Mouse (Mus musculus) limb, embryonic 11.5 days (tissue): ENCODE results near the gene Gm12184. TPM values are rescaled to one million over a fixed set of nuclear protein-coding genes. Genes with fewer than 3 reads are reported as not detected.
"Not testable (repeated sequence)": the region's sequence is repeated elsewhere in the genome, so short reads cannot be mapped to it uniquely, and the experiment has no call there.

Source experiments
- ATAC-seq: fragments of 200-750 bp; cut with Nextera tagmentation; 2 replicates; pipeline ENCODE4 v1.8.0; 2017; ENCODE audit warnings: low read depth; ENCODE audit not compliant: insufficient number of reproducible peaks, low FRiP score, low TSS enrichment
- DNase-seq: peaks from one replicate; pipeline ENCODE4 v3.0.0-alpha.2; 2015; ENCODE audit warnings: low spot score
- H3K27ac ChIP-seq: fragments of 300-500 bp; sonication (generic); replicated peaks from 2 replicates; pipeline ENCODE4 v1.5.1; 2014; ENCODE audit warnings: low read depth, mild to moderate bottlenecking, low read length
- H3K27me3 ChIP-seq: fragments of 300-500 bp; sonication (generic); 2 replicates; pipeline ENCODE4 v1.6.1; 2014; ENCODE audit warnings: mild to moderate bottlenecking, low read length, mixed read lengths; ENCODE audit not compliant: control insufficient read depth, insufficient read depth
- H3K36me3 ChIP-seq: fragments of 300-500 bp; sonication (generic); 2 replicates; pipeline ENCODE4 v1.6.1; 2014; ENCODE audit warnings: mild to moderate bottlenecking, low read length, moderate library complexity, mixed read lengths; ENCODE audit not compliant: control insufficient read depth, insufficient read depth
- H3K4me1 ChIP-seq: fragments of 300-500 bp; sonication (generic); 2 replicates; pipeline ENCODE4 v1.6.1; 2014; ENCODE audit warnings: low read length, mixed read lengths; ENCODE audit not compliant: control insufficient read depth, insufficient read depth
- H3K4me2 ChIP-seq: fragments of 300-500 bp; sonication (generic); 2 replicates; pipeline ENCODE4 v1.6.1; 2014; ENCODE audit warnings: low read depth, mild to moderate bottlenecking, moderate library complexity; ENCODE audit not compliant: severe bottlenecking
- H3K4me3 ChIP-seq: fragments of 300-500 bp; sonication (generic); 2 replicates; pipeline ENCODE4 v1.5.1; 2014; ENCODE audit warnings: low read depth, low read length
- H3K9ac ChIP-seq: fragments of 300-500 bp; sonication (generic); 2 replicates; pipeline ENCODE4 v1.6.1; 2014; ENCODE audit warnings: mild to moderate bottlenecking, low read length
- H3K9me3 ChIP-seq: fragments of 300-500 bp; sonication (generic); 2 replicates; pipeline ENCODE4 v1.6.1; 2016; ENCODE audit warnings: low read length; ENCODE audit not compliant: control insufficient read depth
- WGBS: fragments of 180-500 bp; shearing (Covaris S2); extraction: QIAGEN DNeasy Blood & Tissue Kit; methylation state at CpG from one replicate; pipeline ENCODE4 v1.1.7; 2014; 5-methylcytosine and 5-hydroxymethylcytosine counted together
- polyA plus RNA-seq: library from polyadenylated mRNA; unstranded; fragments of >200 nt; fragmentation: Nextera tagmentation; extraction: Ambion mirVana; gene quantifications from 2 replicates; pipeline ENCODE4 v1.2.1, GENCODE M21; 2014

Gene Gm12184
- polyA plus RNA-seq, 1 experiment from 2014 or later, result 9.4 TPM

GRCm38 (mm10) chr11:48822768-48823512 is 3.5 kb downstream of the Gm12184 start:
- 36% methylated on average over 14 of the region's 14 CpGs for WGBS

GRCm38 (mm10) chr11:48821299-48821698 is 5.2 kb downstream of the Gm12184 start:
- not testable (repeated sequence) for H3K36me3 ChIP-seq, H3K9ac ChIP-seq, H3K9me3 ChIP-seq, H3K4me2 ChIP-seq, H3K4me3 ChIP-seq, H3K4me1 ChIP-seq, ATAC-seq, H3K27ac ChIP-seq, DNase-seq, H3K27me3 ChIP-seq
- 80% methylated on average over 14 of the region's 14 CpGs for WGBS

More at GRCm38 (mm10) chr11:48822768-48823512, 3.5 kb downstream of the Gm12184 start:
- Histone ChIP-seq H3K9ac (no peak overlapping the region), H3K4me3 (peak overlapping the region; percentile 27), H3K9me3 (no peaks in the 10 kb centered on the region), H3K27me3 (0 out of 2 replicates have a peak, but pooled peaks cover 4% of the 10 kb centered on the region), H3K36me3 (no peaks in the 10 kb centered on the region), H3K27ac (no peak overlapping the region), H3K4me1 (no peaks in the 10 kb centered on the region), H3K4me2 (peak overlapping the region; percentile 42)
- DNase-seq (no peak), ATAC-seq (no peak)

GRCm38 (mm10) chr11:48820308-48820674 is 6.2 kb downstream of the Gm12184 start:
- no peak overlapping the region for H3K27ac ChIP-seq
- no peaks in the 10 kb centered on the region for H3K36me3 ChIP-seq
- H3K9me3 ChIP-seq, result no peaks in the 10 kb centered on the region
- H3K4me2 ChIP-seq, result no peak overlapping the region
- 0 out of 2 replicates have a peak, but pooled peaks cover 4% of the 10 kb centered on the region for H3K27me3 ChIP-seq
- no peak overlapping the region for H3K4me3 ChIP-seq
- no peak overlapping the region for H3K9ac ChIP-seq
- DNase-seq (no peak), ATAC-seq (no peak)
- H3K4me1 ChIP-seq, result 0 out of 2 replicates have a peak, but pooled peaks cover 2% of the 10 kb centered on the region

- Histone ChIP-seq H3K27ac (no peak overlapping the region), H3K9ac (no peak overlapping the region), H3K4me2 (no peak overlapping the region), H3K9me3 (no peaks in the 10 kb centered on the region), H3K4me1 (0 out of 2 replicates have a peak, but pooled peaks cover 3% of the 10 kb centered on the region), H3K27me3 (0 out of 2 replicates have a peak, but pooled peaks cover 3% of the 10 kb centered on the region), H3K4me3 (no peak overlapping the region), H3K36me3 (no peaks in the 10 kb centered on the region)
- WGBS, result 82% methylated on average over 7 of the region's 7 CpGs
- ATAC-seq, result no peak
- DNase-seq, result no peak
Observed at GRCm38 (mm10) chr11:48819614-48820307, 6.7 kb downstream of the Gm12184 start.

- H3K4me2 ChIP-seq, result peak overlapping the region; percentile 76
- H3K4me1 ChIP-seq, result 0 out of 2 replicates have a peak, but pooled peaks cover 3% of the 10 kb centered on the region
- H3K9ac ChIP-seq, result no peak overlapping the region; the same call in 1 of the 2 replicates
- WGBS, result under 1% methylated on average over 16 of the region's 16 CpGs
- H3K27ac ChIP-seq, result no peak overlapping the region
- H3K9me3 ChIP-seq, result no peaks in the 10 kb centered on the region
- no peaks in the 10 kb centered on the region for H3K27me3 ChIP-seq
- no peaks in the 10 kb centered on the region for H3K36me3 ChIP-seq
- H3K4me3 ChIP-seq, result peak overlapping the region; percentile 66
- DNase-seq (peak; percentile 94), ATAC-seq (no peak)
Observed at GRCm38 (mm10) chr11:48818346-48818745, 8.1 kb downstream of the Gm12184 start.

GRCm38 (mm10) chr11:48817794-48818193 is 8.7 kb downstream of the Gm12184 start:
- H3K9ac ChIP-seq, result no peak overlapping the region; the same call in 1 of the 2 replicates
- DNase-seq (no peak), ATAC-seq (no peak)
- peaks cover 4% of the 10 kb centered on the region; the same call in 1 of the 2 replicates for H3K36me3 ChIP-seq
- H3K27ac ChIP-seq, result no peak overlapping the region
- peak overlapping the region; percentile 66 for H3K4me3 ChIP-seq
- no peaks in the 10 kb centered on the region for H3K9me3 ChIP-seq
- H3K4me2 ChIP-seq, result peak overlapping the region; percentile 76
- H3K4me1 ChIP-seq, result 0 out of 2 replicates have a peak, but pooled peaks cover 3% of the 10 kb centered on the region
- 10% methylated on average over 9 of the region's 9 CpGs for WGBS
- H3K27me3 ChIP-seq, result no peaks in the 10 kb centered on the region

- under 1% methylated on average over 63 of the region's 77 CpGs for WGBS
- Histone ChIP-seq H3K4me1 (0 out of 2 replicates have a peak, but pooled peaks cover 3% of the 10 kb centered on the region), H3K4me2 (peak within 1 kb of the TSS; percentile 76), H3K27me3 (no peaks in the 10 kb centered on the region), H3K4me3 (peak within 1 kb of the TSS; percentile 66), H3K9me3 (no peaks in the 10 kb centered on the region), H3K9ac (peak within 1 kb of the TSS; percentile 76), H3K27ac (peak within 1 kb of the TSS; percentile 83; the same call in 1 of the 2 replicates), H3K36me3 (peaks cover 4% of the 10 kb centered on the region; the same call in 1 of the 2 replicates)
- DNase-seq, result peak; percentile 99
- ATAC-seq, result peak; percentile 96
Observed at GRCm38 (mm10) chr11:48816800-48817665, 9.4 kb downstream of the Gm12184 start, which contains the start of gene Trim41. Gene Trim41 (minus strand): TSS chr11:48817353.
